Mouse (Mus musculus): ENCODE results near the gene Tram2. TPM values are rescaled to one million over a fixed set of nuclear protein-coding genes. Genes with fewer than 3 reads are reported as not detected.

The Tram2 gene
- polyA plus RNA-seq, 1 experiment from 2014 or later, result 2.2 TPM

DNA sequence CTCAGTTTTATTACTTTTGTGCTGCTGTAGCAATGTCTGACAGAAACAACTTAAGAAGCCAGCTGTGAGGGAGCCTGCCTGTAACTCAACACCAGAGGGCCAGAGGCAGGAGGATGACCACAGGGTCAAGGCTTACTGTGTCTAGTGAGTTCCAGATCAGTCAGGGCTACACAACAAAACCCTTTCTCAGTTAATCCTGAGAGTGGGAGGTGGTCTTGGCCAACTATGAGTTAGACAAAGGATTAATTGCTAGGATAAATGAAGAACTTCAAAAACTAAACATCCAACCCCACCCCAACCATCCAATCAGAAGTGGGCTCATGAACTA is 45.3 kb downstream of the Tram2 start:
- Histone ChIP-seq H3K4me3 (no peak overlapping the region), H3K9me3 (no peaks in the 10 kb centered on the region), H3K27me3 (no peaks in the 10 kb centered on the region), H3K4me2 (no peak overlapping the region), H3K9ac (no peak overlapping the region), H3K36me3 (no peaks in the 10 kb centered on the region), H3K27ac (replicated peaks) (no peak overlapping the region), H3K4me1 (replicated peaks) (no peaks in the 10 kb centered on the region)
- ATAC-seq (ENCODE audit: low FRiP score, low read depth), result no peak

DNA sequence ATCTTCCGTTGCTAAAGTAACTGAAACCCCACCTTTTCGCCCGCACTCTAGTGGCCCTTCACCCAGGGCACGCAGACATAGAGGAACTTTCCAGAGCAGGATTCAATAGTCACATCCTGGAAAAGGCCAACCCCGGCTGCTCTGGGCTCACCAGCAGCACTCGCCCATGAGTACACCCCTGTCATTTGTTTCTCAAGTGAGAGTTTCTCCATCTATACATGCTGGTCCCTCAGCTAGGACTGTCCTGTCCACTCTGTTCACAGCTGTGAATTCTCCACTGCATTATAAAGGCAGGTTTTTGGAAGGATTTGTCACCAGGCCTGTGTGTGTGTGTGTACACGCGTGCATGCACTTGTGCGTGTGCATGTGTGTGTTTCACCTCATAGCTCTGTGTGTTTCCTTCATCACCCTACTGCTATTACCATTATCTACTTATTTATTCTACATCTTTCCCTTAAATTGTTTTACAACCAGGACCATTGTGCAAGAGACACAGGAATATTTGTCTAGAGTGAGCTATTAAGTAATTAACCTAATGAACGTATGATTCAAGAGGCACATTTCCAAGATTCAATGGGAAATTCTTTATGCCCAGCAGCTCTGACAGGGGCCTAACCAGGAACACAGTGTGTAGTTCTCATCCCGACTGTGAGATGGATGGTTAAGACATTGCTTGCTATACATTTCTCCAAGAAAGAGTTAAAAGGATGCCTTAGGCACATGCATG is 45.8 kb downstream of the Tram2 start:
- H3K9me3 ChIP-seq, result no peaks in the 10 kb centered on the region
- H3K4me1 ChIP-seq (replicated peaks), result no peaks in the 10 kb centered on the region
- H3K36me3 ChIP-seq, result no peaks in the 10 kb centered on the region
- WGBS, result 93% methylated on average over 11 of the region's 11 CpGs
- no peak overlapping the region for H3K27ac ChIP-seq (replicated peaks)
- no peak overlapping the region for H3K4me3 ChIP-seq
- no peaks in the 10 kb centered on the region for H3K27me3 ChIP-seq
- no peak overlapping the region for H3K4me2 ChIP-seq
- ATAC-seq (ENCODE audit: low FRiP score, low read depth), result no peak
- no peak overlapping the region for H3K9ac ChIP-seq

DNA sequence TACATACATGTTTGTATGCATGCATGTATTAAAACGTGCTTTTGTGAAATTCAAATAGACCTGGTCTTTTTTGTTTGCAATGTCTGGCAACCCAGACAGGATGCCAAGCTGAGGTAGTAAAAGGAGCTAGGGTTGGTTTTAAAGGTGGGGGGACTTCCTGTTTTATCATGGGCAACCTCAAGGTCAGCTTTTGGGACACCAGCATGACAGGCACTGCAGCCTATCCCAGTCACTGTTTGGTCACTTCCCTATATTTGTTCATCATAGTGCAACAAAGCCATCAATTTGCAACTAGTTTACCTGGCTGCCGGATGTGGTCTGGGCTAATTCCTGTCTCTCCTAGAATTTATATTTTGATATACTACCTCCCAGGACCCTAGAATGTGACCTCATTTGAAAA is 47.4 kb downstream of the Tram2 start:
- ATAC-seq (ENCODE audit: low FRiP score, low read depth), result no peak

DNA sequence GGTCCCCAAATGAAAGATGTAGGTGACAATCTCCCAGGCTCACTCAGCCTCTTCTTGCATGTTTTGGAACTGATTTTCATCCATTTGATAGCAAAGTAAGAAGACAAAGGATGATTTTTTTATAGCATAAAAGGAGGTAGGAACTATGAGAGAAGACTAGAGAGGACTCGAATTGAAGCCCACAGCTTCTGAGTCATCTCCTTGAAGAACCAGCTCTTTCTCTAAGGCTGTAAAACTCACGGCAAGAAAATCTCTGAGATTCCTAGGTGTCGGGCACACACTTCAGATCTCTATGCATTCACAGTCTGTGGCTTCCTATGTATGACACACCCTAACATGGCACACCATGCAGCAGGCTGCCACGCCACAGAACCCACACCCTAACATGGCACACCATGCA is 50.0 kb downstream of the Tram2 start:
- H3K4me2 ChIP-seq, result no peak overlapping the region
- H3K4me3 ChIP-seq, result no peak overlapping the region
- no peaks in the 10 kb centered on the region for H3K9me3 ChIP-seq
- no peak overlapping the region for H3K27ac ChIP-seq (replicated peaks)
- H3K36me3 ChIP-seq, result no peaks in the 10 kb centered on the region
- H3K4me1 ChIP-seq (replicated peaks), result no peaks in the 10 kb centered on the region
- no peaks in the 10 kb centered on the region for H3K27me3 ChIP-seq
- WGBS, result 96% methylated on average over 4 of the region's 4 CpGs
- ATAC-seq (ENCODE audit: low FRiP score, low read depth), result no peak
- H3K9ac ChIP-seq, result no peak overlapping the region

More for the DNA sequence above, 47.4 kb downstream of the Tram2 start:
- no peak overlapping the region for H3K9ac ChIP-seq
- no peaks in the 10 kb centered on the region for H3K36me3 ChIP-seq
- no peaks in the 10 kb centered on the region for H3K9me3 ChIP-seq
- H3K4me1 ChIP-seq (replicated peaks), result no peaks in the 10 kb centered on the region
- no peak overlapping the region for H3K27ac ChIP-seq (replicated peaks)
- no peaks in the 10 kb centered on the region for H3K27me3 ChIP-seq
- no peak overlapping the region for H3K4me2 ChIP-seq
- H3K4me3 ChIP-seq, result no peak overlapping the region
- WGBS, result 97% methylated on average over 2 of the region's 2 CpGs

DNA sequence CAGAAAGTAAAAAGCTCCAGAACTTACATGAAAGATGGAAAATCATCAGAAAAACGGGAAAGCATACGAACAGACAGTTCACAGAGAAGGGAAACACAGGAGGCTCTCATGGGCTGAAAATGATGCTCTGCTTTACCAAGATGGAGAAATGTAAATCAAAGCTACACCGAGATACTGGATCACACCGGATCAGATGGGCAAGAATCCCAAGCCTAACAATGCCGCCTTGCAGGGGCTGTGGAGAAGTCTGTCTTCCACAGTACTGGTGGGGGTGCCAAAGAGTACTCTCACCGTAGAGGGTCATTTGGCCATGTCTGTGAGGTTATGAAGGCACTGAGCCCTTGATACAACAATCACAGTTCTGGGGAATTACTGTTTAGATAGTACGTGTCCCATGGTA is 52.5 kb downstream of the Tram2 start:
- no peak overlapping the region for H3K9ac ChIP-seq
- WGBS, result 84% methylated on average over 7 of the region's 7 CpGs
- no peak overlapping the region for H3K4me3 ChIP-seq
- no peak overlapping the region for H3K4me2 ChIP-seq
- H3K4me1 ChIP-seq (replicated peaks), result no peaks in the 10 kb centered on the region
- H3K36me3 ChIP-seq, result no peaks in the 10 kb centered on the region
- no peak for ATAC-seq (ENCODE audit: low FRiP score, low read depth)
- H3K9me3 ChIP-seq, result no peaks in the 10 kb centered on the region
- H3K27me3 ChIP-seq, result no peaks in the 10 kb centered on the region
- H3K27ac ChIP-seq (replicated peaks), result no peak overlapping the region

GRCm38 (mm10) chr1:21025203-21025602 is 53.8 kb downstream of the Tram2 start:
- no peaks in the 10 kb centered on the region for H3K9me3 ChIP-seq
- no peak for ATAC-seq (ENCODE audit: low FRiP score, low read depth)
- H3K27ac ChIP-seq (replicated peaks), result no peak overlapping the region
- WGBS, result 84% methylated on average over 5 of the region's 5 CpGs
- no peak overlapping the region for H3K4me3 ChIP-seq
- H3K4me1 ChIP-seq (replicated peaks), result no peaks in the 10 kb centered on the region
- H3K36me3 ChIP-seq, result no peaks in the 10 kb centered on the region
- H3K4me2 ChIP-seq, result no peak overlapping the region
- no peaks in the 10 kb centered on the region for H3K27me3 ChIP-seq
- no peak overlapping the region for H3K9ac ChIP-seq

DNA sequence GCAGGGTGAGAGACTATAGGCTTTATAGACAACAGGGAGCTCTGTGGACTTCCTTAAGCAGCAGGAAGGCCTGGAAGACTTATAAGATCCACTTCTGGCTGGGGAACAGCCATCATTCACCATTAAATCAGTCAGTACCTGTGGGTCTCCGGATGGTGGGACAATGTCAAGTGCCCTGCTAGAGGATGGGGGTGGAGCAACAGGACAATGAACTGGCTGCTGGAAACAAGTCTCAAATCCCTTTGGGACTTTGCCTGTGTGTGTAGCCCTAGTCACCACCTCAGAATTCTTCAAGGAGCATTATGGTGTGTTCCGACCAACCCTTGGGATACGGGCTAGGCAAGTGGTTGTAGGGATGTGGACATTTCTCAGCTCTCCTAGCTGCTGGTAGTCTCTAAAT is 55.9 kb downstream of the Tram2 start:
- ATAC-seq (ENCODE audit: low FRiP score, low read depth), result no peak
- Histone ChIP-seq H3K4me1 (replicated peaks) (no peaks in the 10 kb centered on the region), H3K4me3 (no peak overlapping the region), H3K27ac (replicated peaks) (no peak overlapping the region), H3K9me3 (no peaks in the 10 kb centered on the region), H3K4me2 (no peak overlapping the region), H3K9ac (no peak overlapping the region), H3K36me3 (no peaks in the 10 kb centered on the region), H3K27me3 (no peaks in the 10 kb centered on the region)
- 88% methylated on average over 3 of the region's 3 CpGs for WGBS

GRCm38 (mm10) chr1:21014463-21014862 is 64.6 kb downstream of the Tram2 start:
- H3K36me3 ChIP-seq, result no peaks in the 10 kb centered on the region
- 0 out of 2 replicates have a peak, but pooled peaks cover 2% of the 10 kb centered on the region for H3K4me1 ChIP-seq (replicated peaks)
- no peak overlapping the region for H3K27ac ChIP-seq (replicated peaks)
- no peaks in the 10 kb centered on the region for H3K9me3 ChIP-seq
- no peak overlapping the region for H3K9ac ChIP-seq
- 64% methylated on average over 8 of the region's 8 CpGs for WGBS
- H3K4me2 ChIP-seq, result no peak overlapping the region
- H3K27me3 ChIP-seq, result no peaks in the 10 kb centered on the region
- no peak; the same call in 1 of the 2 replicates for ATAC-seq (ENCODE audit: low FRiP score, low read depth)
- H3K4me3 ChIP-seq, result no peak overlapping the region

DNA sequence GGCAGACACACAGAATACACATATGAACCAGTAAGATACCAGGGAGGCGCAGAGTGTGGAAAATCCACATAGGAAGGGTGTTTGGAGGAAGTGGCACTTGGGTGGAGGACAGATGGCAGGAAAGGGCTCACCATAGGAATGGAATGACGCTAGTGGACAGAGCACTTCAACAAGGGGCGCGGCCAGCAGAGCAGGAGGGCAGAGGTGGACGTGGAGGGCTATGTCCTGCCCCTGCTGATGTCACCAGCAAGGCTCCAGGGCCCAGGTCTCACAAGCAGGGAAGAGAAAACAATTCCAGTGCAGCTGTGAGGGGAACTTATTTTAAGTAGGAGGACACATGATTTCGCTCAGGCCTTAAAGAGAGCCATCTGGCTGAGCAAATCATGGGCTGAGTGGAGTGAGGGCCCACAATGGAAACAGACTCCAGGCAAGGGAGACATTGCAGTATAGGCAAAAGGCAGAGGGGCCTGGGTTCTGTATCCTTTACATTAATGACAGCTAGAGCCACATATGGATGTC is 68.7 kb downstream of the Tram2 start:
- Histone ChIP-seq H3K27ac (replicated peaks) (no peak overlapping the region), H3K27me3 (no peaks in the 10 kb centered on the region), H3K4me3 (no peak overlapping the region), H3K4me1 (replicated peaks) (0 out of 2 replicates have a peak, but pooled peaks cover 2% of the 10 kb centered on the region), H3K4me2 (no peak overlapping the region), H3K9ac (no peak overlapping the region), H3K36me3 (no peaks in the 10 kb centered on the region), H3K9me3 (no peaks in the 10 kb centered on the region)
- 85% methylated on average over 6 of the region's 6 CpGs for WGBS
- ATAC-seq (ENCODE audit: low FRiP score, low read depth), result no peak

- no peak overlapping the region for H3K4me2 ChIP-seq
- no peaks in the 10 kb centered on the region for H3K4me1 ChIP-seq (replicated peaks)
- no peaks in the 10 kb centered on the region for H3K9me3 ChIP-seq
- H3K36me3 ChIP-seq, result no peaks in the 10 kb centered on the region
- 74% methylated on average over 4 of the region's 4 CpGs for WGBS
- H3K27me3 ChIP-seq, result no peaks in the 10 kb centered on the region
- ATAC-seq (ENCODE audit: low FRiP score, low read depth), result no peak
- no peak overlapping the region for H3K9ac ChIP-seq
- H3K27ac ChIP-seq (replicated peaks), result no peak overlapping the region
- H3K4me3 ChIP-seq, result no peak overlapping the region
Measured at GRCm38 (mm10) chr1:21008891-21009290, 70.1 kb downstream of the Tram2 start.

DNA sequence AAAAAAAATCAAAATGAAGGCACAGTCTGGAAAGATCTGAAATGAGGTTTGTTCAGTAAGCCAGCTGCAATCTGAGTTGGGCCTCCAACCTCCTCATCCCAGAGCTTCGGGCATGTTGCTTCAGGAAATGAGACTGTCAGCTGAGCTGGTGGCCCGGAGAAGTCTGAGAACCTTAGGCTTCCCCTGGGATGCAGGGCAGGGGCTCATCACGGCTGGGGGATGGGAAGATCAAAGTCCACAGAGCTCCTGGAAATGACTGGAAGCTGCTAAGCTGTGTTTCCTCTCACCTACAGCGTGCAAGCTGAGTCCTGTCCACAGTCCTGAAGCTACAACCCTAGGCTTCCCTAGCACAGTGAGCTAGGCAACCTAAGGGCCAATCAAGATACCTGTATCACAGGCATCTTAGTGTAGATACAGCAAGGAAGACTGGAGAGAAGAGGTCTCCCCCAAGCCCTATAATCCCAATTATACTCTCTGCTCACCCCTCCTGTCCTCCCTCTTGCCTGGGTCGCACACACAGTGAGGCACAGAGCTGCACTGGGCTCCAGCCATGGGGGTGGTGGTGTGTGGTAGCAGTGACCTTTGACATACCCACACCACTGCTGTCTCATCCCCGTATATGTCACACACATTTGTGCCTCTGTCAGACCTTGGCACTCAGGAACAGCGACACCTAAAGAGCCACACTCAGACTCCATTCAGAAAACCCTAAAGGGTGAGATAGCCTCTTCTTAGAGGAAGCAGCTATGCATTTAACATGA is 70.9 kb downstream of the Tram2 start:
- H3K27ac ChIP-seq (replicated peaks), result no peak overlapping the region
- no peak overlapping the region for H3K9ac ChIP-seq
- H3K4me3 ChIP-seq, result no peak overlapping the region
- no peaks in the 10 kb centered on the region for H3K27me3 ChIP-seq
- no peaks in the 10 kb centered on the region for H3K36me3 ChIP-seq
- 77% methylated on average over 7 of the region's 7 CpGs for WGBS
- no peaks in the 10 kb centered on the region for H3K4me1 ChIP-seq (replicated peaks)
- H3K9me3 ChIP-seq, result no peaks in the 10 kb centered on the region
- ATAC-seq (ENCODE audit: low FRiP score, low read depth), result no peak
- H3K4me2 ChIP-seq, result no peak overlapping the region

- 85% methylated on average over 5 of the region's 5 CpGs for WGBS
Measured at GRCm38 (mm10) chr1:21006775-21007174, 72.3 kb downstream of the Tram2 start.

More at GRCm38 (mm10) chr1:21006775-21007174, 72.3 kb downstream of the Tram2 start:
- 0 out of 2 replicates have a peak, but pooled peaks cover 4% of the 10 kb centered on the region for H3K4me1 ChIP-seq (replicated peaks)
- no peaks in the 10 kb centered on the region for H3K36me3 ChIP-seq
- no peak overlapping the region for H3K9ac ChIP-seq
- H3K4me2 ChIP-seq, result no peak overlapping the region
- no peak for ATAC-seq (ENCODE audit: low FRiP score, low read depth)
- no peak overlapping the region for H3K4me3 ChIP-seq
- no peak overlapping the region for H3K27ac ChIP-seq (replicated peaks)
- H3K9me3 ChIP-seq, result no peaks in the 10 kb centered on the region
- H3K27me3 ChIP-seq, result no peaks in the 10 kb centered on the region
